Mouse (Mus musculus): ENCODE results near the gene Gdf15.

GRCm38 (mm10) chr8:70597417-70598272, 34.6 kb downstream of the Gdf15 start:
- TF ChIP-seq CTCF (IDR thresholded peaks at IDR 0.05) (no peak), EP300 (IDR thresholded peaks at IDR 0.05) (no peak)

All from lung, postnatal 0 days (tissue).